Mouse (Mus musculus): ENCODE measurements around the gene Pfkp.

DNA sequence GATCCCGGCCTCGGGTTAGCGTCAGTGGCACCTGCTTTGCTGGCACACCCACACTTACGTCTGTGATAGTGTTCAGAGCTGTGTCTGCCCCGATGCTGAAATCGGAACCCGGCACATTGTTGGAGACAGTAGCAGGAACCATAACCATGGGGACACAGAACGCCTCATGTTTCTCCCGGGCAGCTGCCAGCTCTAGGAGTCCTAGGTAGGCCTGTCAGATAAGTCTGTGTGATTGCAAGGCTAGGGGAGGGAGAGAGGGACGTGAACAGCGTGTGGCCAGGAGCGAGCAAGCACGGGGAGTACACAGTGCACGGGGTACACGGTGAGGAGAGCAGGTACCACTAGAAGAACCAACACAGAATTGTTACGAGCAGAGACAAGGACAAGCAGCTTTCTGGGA, 50.8 kb downstream of the Pfkp start:
- TF ChIP-seq CTCF (IDR thresholded peaks at IDR 0.05; ENCODE audit: extremely low read depth, insufficient read depth, low read length) (no peak), POLR2A (IDR thresholded peaks at IDR 0.05; ENCODE audit: extremely low read depth, insufficient read depth, low read length) (no peak)
